Mouse (Mus musculus) megakaryocyte, embryonic 14.5 days (primary cell): ENCODE results near the gene Spdye4c.

Source experiments
- FLI1 ChIP-seq: IDR thresholded peaks from 2 replicates; pipeline ENCODE4 v1.6.1; 2012; ENCODE audit warnings: low read length, inconsistent platforms, mixed read lengths
- GATA1 ChIP-seq: IDR thresholded peaks from 3 replicates; pipeline ENCODE4 v1.6.1; 2012; ENCODE audit warnings: mixed read lengths, low read length, inconsistent platforms, borderline replicate concordance

DNA sequence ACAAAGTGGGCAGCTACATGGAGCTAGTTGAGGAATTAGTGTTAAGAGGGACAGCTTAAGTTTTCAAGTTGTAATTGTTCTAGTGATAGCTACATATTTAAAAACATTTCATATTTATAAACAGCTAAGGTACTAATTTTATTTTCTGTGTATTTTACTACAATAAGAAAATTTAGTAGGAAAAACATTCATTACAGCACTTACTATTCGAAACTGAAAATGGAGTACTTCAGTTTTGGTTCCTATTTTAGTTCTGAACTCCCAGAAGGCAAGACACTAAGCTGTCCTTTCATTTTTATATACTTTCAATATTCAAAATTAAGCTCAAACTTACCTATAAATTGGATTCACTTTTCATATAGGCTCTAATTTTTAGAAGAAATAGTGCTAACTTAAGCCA is 29.6 kb downstream of the Spdye4c start:
- TF ChIP-seq GATA1 (no peak), FLI1 (no peak)
